Mouse (Mus musculus): ENCODE measurements around the gene Taf1b. TPM values are rescaled to one million over a fixed set of nuclear protein-coding genes. Genes with fewer than 3 reads are reported as not detected.

Gene Taf1b
- polyA plus RNA-seq (2014; fragmentation: Illumina TruSeq; extraction: RNeasy Lipid Tissue Mini Kit (QIAGEN cat#74804)), result 52.9 TPM

DNA sequence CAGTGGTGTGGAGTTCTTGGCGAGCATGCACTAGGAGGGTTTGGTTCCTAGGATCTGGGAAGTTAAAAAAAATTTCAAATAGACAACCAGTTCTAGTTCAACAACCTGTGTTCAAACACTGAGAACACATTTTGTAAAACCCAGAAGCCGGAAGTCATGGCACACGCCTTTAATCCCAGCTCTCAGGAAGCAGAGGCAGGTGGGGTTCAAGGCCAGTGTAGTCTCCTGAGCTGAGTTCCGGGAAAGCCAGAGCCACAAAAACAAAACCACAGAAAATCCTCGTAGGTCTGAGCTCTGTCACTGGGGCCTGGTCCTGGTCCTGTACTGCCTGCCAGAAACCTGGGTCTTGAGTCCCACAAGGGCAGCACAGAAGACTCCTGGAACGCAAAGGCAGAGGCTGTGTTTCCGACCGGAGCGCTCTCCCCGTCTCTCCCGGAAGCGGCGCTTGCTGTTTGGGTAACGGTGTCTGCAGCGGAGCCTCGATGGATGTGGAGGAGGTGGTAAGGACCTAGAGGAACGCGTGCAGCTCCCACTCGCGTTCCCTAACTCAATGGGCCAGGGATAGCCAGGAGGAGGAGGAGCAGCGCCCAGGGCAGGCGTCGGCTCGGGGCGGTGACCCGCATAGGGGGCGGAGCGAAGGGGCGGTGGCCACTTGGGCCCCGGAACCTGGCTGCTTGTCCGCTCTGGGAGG lies at the start of gene Taf1b:
Gene Taf1b, plus strand, starts transcription at position 210 of the 691 bp plus-strand sequence.

DNA sequence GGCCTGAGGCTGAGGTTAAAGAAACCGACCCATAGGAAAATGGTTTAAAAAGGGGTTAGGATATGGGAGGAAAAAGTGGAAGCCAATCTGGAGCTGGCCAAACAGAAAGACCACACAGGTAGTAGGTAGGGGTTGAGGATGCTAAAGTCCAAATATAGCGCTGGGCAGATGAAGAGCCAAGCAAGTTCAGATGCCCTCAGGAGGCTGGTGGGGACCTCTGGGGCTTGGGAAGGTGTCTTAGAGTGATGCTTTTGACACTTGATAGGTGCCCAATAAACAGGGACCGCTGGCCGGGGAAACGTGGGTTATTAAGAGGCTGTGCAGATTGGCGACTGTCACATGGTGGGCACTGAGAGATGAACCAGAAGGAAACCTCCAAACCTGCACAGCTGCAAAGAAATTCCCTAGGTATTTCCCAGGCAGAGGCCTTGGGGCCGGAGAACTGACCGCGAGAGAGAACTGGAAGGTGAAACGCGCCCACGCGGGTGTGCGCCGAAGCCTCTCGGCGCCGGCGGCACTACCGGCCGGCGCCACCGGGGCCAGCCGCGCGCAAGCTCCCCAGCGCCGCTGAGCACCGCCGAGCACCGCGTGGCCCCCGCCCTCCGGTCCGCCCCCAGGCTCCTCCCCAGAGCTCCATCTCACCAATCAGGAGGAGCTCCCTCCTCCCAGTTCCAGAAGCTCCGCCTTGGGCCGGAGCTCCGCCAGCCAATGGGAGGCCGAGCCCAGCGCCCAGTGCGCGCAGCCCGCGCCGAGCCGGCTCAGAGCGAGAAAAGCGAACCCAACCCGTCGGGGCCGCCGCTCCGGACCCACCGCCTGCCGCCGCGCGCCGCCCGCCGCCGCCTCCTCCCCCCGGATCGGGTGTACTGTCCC lies 73.6 kb downstream of the Taf1b start, which contains the start of gene Grhl1:
Gene Grhl1, plus strand, starts transcription at position 761 of the 870 bp plus-strand sequence.

Other genes with a start within 250 kb of the Taf1b start
- gene Grhl1, start 73.9 kb downstream of the Taf1b start, polyA plus RNA-seq (2014; fragmentation: Illumina TruSeq; extraction: RNeasy Lipid Tissue Mini Kit (QIAGEN cat#74804)), result 2.9 TPM
- 46.3 TPM for gene Klf11, start 152.9 kb downstream of the Taf1b start, polyA plus RNA-seq (2014; fragmentation: Illumina TruSeq; extraction: RNeasy Lipid Tissue Mini Kit (QIAGEN cat#74804))
- gene Cys1, start 183.5 kb downstream of the Taf1b start, polyA plus RNA-seq (2014; fragmentation: Illumina TruSeq; extraction: RNeasy Lipid Tissue Mini Kit (QIAGEN cat#74804)), result 0.80 TPM
- 44.5 TPM for gene Rrm2, start 209.9 kb downstream of the Taf1b start, polyA plus RNA-seq (2014; fragmentation: Illumina TruSeq; extraction: RNeasy Lipid Tissue Mini Kit (QIAGEN cat#74804))

Measured in ovary, adult 10 weeks (tissue).